Mouse (Mus musculus) kidney, embryonic 14.5 days (tissue): Measurements from ENCODE around the gene Pld6. TPM values are rescaled to one million over a fixed set of nuclear protein-coding genes. Genes with fewer than 3 reads are reported as not detected.

Experiments
- ATAC-seq: fragments of 200-750 bp; cut with Nextera tagmentation; 2 replicates; pipeline ENCODE4 v1.8.0; 2017; ENCODE audit warnings: moderate number of reproducible peaks, mild to moderate bottlenecking, moderate TSS enrichment, moderate library complexity; ENCODE audit not compliant: low FRiP score, low TSS enrichment
- H3K27ac ChIP-seq: fragments of 300-500 bp; sonication (generic); 2 replicates; pipeline ENCODE4 v1.5.1; 2014; ENCODE audit warnings: low read depth, mild to moderate bottlenecking, low read length, moderate library complexity, mixed read lengths
- H3K27me3 ChIP-seq: fragments of 300-500 bp; sonication (generic); 2 replicates; pipeline ENCODE4 v1.6.1; 2014; ENCODE audit warnings: mild to moderate bottlenecking, low read length; ENCODE audit not compliant: control insufficient read depth, insufficient read depth
- H3K36me3 ChIP-seq: fragments of 300-500 bp; sonication (generic); 2 replicates; pipeline ENCODE4 v1.6.1; 2014; ENCODE audit warnings: low read length, mixed read lengths; ENCODE audit not compliant: control insufficient read depth, insufficient read depth
- H3K4me1 ChIP-seq: fragments of 300-500 bp; sonication (generic); 2 replicates; pipeline ENCODE4 v1.6.1; 2014; ENCODE audit warnings: low read length, mixed read lengths; ENCODE audit not compliant: control insufficient read depth, insufficient read depth
- H3K4me2 ChIP-seq: fragments of 300-500 bp; sonication (generic); replicated peaks from 2 replicates; pipeline ENCODE4 v1.6.1; 2014; ENCODE audit warnings: low read depth, mild to moderate bottlenecking, low read length
- H3K4me3 ChIP-seq: fragments of 300-500 bp; sonication (generic); 2 replicates; pipeline ENCODE4 v1.5.1; 2014; ENCODE audit warnings: mild to moderate bottlenecking, low read length
- H3K9ac ChIP-seq: fragments of 300-500 bp; sonication (generic); 2 replicates; pipeline ENCODE4 v1.6.1; 2014; ENCODE audit warnings: low read depth, mild to moderate bottlenecking, low read length, moderate library complexity
- H3K9me3 ChIP-seq: fragments of 300-500 bp; sonication (generic); 2 replicates; pipeline ENCODE4 v1.6.1; 2016; ENCODE audit warnings: low read length; ENCODE audit not compliant: control insufficient read depth
- WGBS: fragments of 180-500 bp; shearing (Covaris S2); extraction: QIAGEN DNeasy Blood & Tissue Kit; methylation state at CpG from one replicate; pipeline ENCODE4 v1.1.7; 2014; 5-methylcytosine and 5-hydroxymethylcytosine counted together
- polyA plus RNA-seq: library from polyadenylated mRNA; unstranded; fragments of >200 nt; fragmentation: Nextera tagmentation; extraction: Ambion mirVana; gene quantifications from 2 replicates; pipeline ENCODE4 v1.2.1, GENCODE M21; 2014

Pld6 gene
- polyA plus RNA-seq, 1 experiment from 2014 or later: 1.4 TPM

DNA sequence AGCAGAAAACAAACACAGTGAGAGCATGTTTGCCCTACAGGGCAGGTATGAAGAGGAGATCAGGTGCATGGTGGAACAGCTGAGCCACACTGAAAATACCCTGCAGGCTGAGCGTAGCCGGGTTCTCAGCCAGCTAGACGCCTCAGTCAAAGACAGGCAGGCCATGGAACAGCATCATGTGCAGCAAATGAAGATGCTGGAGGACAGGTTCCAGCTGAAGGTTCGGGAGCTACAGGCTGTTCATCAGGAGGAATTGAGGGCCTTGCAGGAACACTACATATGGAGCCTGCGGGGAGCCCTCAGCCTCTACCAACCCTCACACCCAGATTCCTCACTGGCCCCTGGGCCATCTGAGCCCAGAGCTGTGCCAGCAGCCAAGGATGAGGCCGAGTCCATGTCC, 26.6 kb downstream of the Pld6 start:
- peaks cover 94% of the 10 kb centered on the region for H3K36me3 ChIP-seq
- H3K27ac ChIP-seq: no peak overlapping the region
- no peaks in the 10 kb centered on the region for H3K4me1 ChIP-seq
- ATAC-seq: no peak
- H3K27me3 ChIP-seq: no peaks in the 10 kb centered on the region
- H3K9ac ChIP-seq: no peak overlapping the region
- WGBS: 93% methylated on average over 6 of the region's 6 CpGs
- H3K4me3 ChIP-seq: no peak overlapping the region
- no peak overlapping the region for H3K4me2 ChIP-seq
- H3K9me3 ChIP-seq: no peaks in the 10 kb centered on the region

DNA sequence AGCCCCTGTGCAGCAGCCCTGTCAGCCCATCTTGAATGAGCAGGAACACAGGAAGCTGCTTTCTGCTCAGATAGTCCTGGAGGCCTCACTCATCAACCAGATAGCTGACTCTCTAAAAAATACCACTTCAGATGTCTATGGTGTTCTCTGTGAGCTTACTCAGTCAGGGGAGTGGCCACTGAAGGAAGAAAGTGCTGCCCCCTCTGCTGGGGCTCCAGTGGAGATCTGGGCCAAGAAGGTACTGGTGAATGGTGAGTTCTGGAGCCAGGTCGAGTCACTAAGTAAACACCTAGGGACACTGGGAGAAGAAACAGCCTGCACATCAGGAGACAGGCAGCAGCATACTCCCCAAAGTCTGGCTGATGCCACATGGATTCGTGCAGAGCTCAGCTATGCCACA, 27.8 kb downstream of the Pld6 start:
- Histone ChIP-seq H3K9ac (no peak overlapping the region), H3K27ac (no peak overlapping the region), H3K4me3 (no peak overlapping the region), H3K4me1 (no peaks in the 10 kb centered on the region), H3K9me3 (no peaks in the 10 kb centered on the region), H3K4me2 (no peak overlapping the region), H3K36me3 (peaks cover 95% of the 10 kb centered on the region), H3K27me3 (no peaks in the 10 kb centered on the region)
- 85% methylated on average over 2 of the region's 2 CpGs for WGBS
- no peak for ATAC-seq

DNA sequence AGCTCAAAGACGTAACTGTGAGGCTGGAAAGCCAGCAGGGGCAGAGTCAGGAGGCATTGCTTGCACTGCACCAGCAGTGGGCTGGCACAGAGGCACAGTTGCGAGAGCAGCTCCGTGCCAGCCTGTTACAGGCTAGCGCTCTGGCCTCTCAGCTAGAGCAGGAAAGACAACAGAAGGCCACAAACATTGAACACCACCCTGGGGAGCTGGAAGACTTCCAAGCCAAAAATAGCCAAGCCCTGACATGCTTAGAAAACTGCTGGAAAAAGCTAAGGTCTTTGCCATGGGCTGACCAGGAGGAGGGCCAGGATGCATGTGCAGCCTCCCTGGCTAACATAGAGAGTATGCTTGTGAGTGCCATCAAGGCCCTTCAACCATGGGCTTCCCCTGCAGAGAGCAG, 28.3 kb downstream of the Pld6 start:
- WGBS: 90% methylated on average over 4 of the region's 4 CpGs
- H3K36me3 ChIP-seq: peaks cover 95% of the 10 kb centered on the region
- no peak for ATAC-seq
- no peaks in the 10 kb centered on the region for H3K4me1 ChIP-seq
- H3K27me3 ChIP-seq: no peaks in the 10 kb centered on the region
- H3K27ac ChIP-seq: no peak overlapping the region
- H3K4me3 ChIP-seq: no peak overlapping the region
- no peak overlapping the region for H3K4me2 ChIP-seq
- H3K9me3 ChIP-seq: no peaks in the 10 kb centered on the region
- no peak overlapping the region for H3K9ac ChIP-seq

DNA sequence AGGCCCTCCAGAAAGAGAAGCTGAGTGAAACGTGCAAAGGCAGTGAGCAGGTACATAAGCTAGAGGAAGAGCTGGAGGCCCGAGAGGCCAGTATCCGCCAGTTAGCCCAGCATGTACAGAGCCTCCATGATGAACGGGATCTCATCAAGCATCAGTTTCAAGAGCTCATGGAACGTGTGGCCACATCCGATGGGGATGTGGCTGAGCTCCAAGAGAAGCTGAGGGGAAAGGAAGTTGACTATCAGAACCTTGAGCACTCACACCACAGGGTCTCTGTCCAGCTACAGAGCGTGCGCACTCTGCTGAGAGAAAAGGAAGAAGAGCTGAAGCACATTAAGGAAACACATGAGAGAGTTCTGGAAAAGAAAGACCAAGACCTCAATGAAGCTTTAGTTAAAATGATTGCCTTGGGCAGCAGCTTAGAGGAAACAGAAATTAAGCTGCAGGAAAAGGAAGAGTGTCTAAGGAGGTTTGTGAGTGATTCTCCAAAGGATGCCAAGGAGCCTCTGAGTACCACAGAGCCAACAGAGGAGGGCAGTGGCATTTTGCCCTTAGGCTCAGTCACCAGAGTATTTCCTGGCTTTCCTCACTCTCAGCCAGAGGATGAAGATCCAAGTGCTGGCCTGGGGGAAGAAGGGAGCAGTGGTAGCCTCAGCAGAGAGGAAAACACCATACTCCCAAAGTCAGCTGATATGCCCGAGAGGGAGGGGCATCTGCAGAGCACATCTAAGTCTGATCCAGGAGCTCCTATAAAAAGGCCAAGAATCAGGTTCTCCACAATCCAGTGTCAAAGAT, 29.1 kb downstream of the Pld6 start:
- Histone ChIP-seq H3K9ac (no peak overlapping the region), H3K4me2 (no peak overlapping the region), H3K4me1 (no peaks in the 10 kb centered on the region), H3K9me3 (no peaks in the 10 kb centered on the region), H3K4me3 (no peak overlapping the region), H3K27me3 (no peaks in the 10 kb centered on the region), H3K27ac (no peak overlapping the region), H3K36me3 (peaks cover 95% of the 10 kb centered on the region)
- 88% methylated on average over 9 of the region's 9 CpGs for WGBS
- no peak for ATAC-seq

DNA sequence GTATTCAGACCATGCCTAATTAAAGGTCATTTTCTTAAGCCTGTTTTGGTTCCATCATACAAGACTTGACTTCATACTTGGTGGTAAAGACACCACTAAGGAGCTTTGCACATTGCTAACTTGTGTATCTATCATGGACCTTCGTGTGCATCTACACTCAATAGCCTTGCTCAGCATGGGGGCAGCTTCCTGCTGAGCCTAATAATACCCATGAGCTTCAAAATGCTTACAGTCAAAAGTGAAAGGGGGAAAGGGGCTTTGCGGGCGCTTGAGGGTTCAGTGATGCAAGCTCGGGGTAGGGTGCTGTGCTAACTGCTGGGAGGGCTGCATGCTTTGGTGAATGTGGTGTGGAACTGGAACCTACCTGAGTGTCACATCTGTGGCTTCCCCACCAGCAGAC, 31.1 kb downstream of the Pld6 start:
- Histone ChIP-seq H3K4me2 (no peak overlapping the region), H3K27me3 (no peaks in the 10 kb centered on the region), H3K4me1 (no peaks in the 10 kb centered on the region), H3K9me3 (no peaks in the 10 kb centered on the region), H3K27ac (no peak overlapping the region), H3K9ac (no peak overlapping the region), H3K36me3 (peaks cover 99% of the 10 kb centered on the region), H3K4me3 (no peak overlapping the region)
- no peak for ATAC-seq
- 88% methylated on average over 4 of the region's 4 CpGs for WGBS

DNA sequence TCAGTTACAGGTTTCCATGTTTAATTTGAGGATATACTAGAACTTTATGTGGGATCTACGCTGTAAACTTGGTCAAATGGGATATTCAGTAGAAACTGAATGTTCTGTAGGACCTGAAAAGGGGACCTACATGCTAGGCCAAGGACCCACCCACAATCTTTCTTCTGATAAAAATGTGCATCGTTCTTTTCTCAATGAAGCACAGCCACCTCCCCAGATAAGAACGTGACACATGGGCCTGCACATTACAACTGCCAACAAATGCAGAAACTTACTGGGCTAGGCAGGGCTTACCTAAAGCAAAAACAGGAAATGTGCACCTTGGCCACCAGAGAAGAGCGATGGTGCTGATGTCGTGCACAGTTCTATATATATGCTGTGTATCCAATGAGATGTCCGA, 32.9 kb downstream of the Pld6 start:
- no peak overlapping the region for H3K9ac ChIP-seq
- no peak for ATAC-seq
- no peaks in the 10 kb centered on the region for H3K4me1 ChIP-seq
- H3K36me3 ChIP-seq: peaks cover 100% of the 10 kb centered on the region
- no peaks in the 10 kb centered on the region for H3K9me3 ChIP-seq
- no peak overlapping the region for H3K27ac ChIP-seq
- no peak overlapping the region for H3K4me3 ChIP-seq
- H3K27me3 ChIP-seq: no peaks in the 10 kb centered on the region
- H3K4me2 ChIP-seq: no peak overlapping the region
- WGBS: 91% methylated on average over 6 of the region's 6 CpGs

DNA sequence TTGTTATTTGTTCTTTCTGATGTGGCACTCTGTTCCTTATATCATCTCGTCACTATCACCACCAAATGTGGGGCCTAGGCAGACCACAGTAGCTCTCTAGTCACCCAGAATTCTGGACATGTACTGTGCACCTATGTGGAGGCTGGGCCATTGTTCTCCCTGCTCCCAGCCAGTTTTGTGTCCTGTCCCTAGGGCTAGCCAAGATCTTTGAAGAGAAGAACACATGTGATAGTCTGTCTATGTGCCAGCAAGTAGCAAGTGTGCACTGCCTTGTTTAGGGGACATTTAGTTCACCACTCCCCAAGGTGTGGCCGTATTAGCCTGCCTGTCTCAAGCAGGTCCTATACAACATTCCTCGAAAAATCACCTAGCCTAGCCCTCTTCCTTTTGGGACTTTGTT, 38.4 kb downstream of the Pld6 start:
- Histone ChIP-seq H3K4me3 (no peak overlapping the region), H3K4me1 (no peaks in the 10 kb centered on the region), H3K9me3 (no peaks in the 10 kb centered on the region), H3K36me3 (peaks cover 72% of the 10 kb centered on the region), H3K4me2 (no peak overlapping the region), H3K27me3 (no peaks in the 10 kb centered on the region), H3K9ac (no peak overlapping the region), H3K27ac (no peak overlapping the region)
- ATAC-seq: no peak
- 96% methylated on average over 3 of the region's 3 CpGs for WGBS

DNA sequence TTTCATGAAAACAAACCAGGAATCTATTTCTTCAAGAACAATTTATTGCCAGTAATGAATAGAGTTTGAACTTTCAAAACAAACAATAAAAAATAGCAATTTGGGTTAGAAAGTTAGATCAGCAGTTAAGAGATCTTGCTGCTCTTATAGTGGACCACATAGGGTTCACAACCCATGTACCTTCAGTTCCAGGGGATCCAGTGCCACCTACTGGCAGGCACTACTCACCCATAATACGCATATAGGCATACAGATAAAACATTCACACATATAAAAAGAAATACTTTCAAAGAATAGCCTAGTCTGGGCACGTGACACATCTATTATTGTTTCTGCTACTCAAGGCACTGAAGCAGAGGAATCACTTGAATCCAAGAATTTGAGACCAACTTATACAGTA, 40.8 kb downstream of the Pld6 start:
- no peak overlapping the region for H3K9ac ChIP-seq
- 84% methylated on average over 2 of the region's 2 CpGs for WGBS
- no peaks in the 10 kb centered on the region for H3K9me3 ChIP-seq
- no peak overlapping the region for H3K4me3 ChIP-seq
- no peak for ATAC-seq
- no peak overlapping the region for H3K27ac ChIP-seq
- peaks cover 72% of the 10 kb centered on the region for H3K36me3 ChIP-seq
- H3K27me3 ChIP-seq: no peaks in the 10 kb centered on the region
- no peaks in the 10 kb centered on the region for H3K4me1 ChIP-seq
- H3K4me2 ChIP-seq: no peak overlapping the region

DNA sequence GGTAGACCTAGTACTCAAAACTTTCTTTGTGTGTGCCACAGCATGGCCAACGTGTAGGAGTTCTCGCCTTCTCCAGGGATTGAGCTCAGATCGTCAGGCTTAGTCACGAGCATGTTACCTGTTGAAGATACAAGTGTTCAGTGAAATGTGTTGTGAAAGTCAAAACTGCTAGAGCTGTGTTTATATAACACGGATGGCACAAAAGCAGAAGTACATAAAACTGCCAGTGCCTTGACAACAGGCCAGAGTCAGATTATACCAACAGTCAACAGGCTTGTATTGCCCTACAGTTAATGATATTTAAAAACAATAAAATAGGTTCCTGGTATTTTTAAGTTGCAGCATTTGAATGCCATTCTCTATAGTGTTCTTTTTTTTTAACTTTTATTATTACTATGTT, 41.6 kb downstream of the Pld6 start:
- Histone ChIP-seq H3K4me3 (no peak overlapping the region), H3K4me1 (no peaks in the 10 kb centered on the region), H3K27ac (no peak overlapping the region), H3K9ac (no peak overlapping the region), H3K27me3 (no peaks in the 10 kb centered on the region), H3K36me3 (peaks cover 72% of the 10 kb centered on the region), H3K9me3 (no peaks in the 10 kb centered on the region), H3K4me2 (no peak overlapping the region)
- ATAC-seq: no peak
- 77% methylated on average over 5 of the region's 5 CpGs for WGBS
